Mouse (Mus musculus): ENCODE results near the gene Ghr.
A peak's percentile ranks its signal among the peaks of the same experiment; 100 is the strongest.

Gene Ghr

GRCm38 (mm10) chr15:3444448-3445020, 138.8 kb downstream of the Ghr start:
- DNase-seq = no peak

DNA sequence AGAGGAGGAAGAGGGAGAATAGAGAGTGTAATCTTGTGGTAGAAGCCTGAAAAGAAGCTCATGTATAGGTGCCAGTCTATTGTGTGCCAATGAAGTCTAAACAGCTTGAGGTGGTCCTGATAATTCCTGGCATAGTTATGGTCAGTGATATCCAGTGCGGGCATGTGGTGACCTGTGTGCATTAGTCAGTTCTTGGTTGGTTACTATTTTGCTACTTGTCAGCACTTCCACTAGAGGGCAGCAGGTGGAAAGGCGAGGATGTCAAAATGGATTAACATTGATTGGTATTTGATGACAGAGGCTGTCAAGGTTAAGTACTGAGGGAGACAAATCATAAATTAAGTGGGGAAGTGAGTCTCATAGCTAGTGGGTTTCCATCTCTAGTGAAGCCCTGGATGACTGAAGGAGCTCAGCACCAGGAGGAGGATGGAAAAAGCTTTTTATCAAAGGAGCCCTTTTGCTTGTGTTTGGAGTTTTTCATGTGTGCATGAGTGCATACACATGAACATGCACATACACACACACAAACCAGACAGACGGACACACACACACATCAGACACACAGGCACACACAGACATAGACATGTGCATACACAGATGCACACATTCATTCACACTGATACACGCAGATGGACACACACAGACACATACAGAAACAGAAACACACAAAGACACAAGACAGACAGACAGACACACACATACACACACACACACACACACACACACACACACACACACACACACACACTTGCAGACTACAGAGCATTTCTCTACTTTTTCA, 141.6 kb downstream of the Ghr start:
- DNase-seq = peak; percentile 63

- no peak for DNase-seq
These were observed 145.9 kb downstream of the Ghr start for GRCm38 (mm10) chr15:3437381-3437780.

GRCm38 (mm10) chr15:3435637-3436036, 147.7 kb downstream of the Ghr start:
- no peak for DNase-seq

GRCm38 (mm10) chr15:3434461-3434860, 148.8 kb downstream of the Ghr start:
- DNase-seq = no peak

DNA sequence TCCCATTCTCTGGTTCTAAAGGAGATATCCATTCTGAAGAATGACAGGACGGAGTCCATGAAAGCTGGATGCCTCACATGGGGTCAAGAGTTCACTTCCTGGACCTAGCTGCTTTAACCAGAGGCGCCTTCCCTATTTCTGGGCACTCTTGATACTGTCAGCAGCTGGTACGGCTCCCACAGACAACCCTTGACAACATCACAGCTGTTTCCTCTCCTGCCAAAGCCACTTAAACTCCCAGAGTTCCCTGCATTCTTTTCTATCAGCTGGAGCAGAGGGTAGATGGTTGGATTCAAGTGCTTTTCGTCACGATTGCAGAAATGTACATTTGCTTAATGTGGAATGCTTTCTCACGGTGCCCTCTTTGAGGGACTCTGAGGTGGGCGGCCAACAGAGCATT, 150.0 kb downstream of the Ghr start:
- peak; percentile 83 for DNase-seq

- no peak for DNase-seq
These were observed 150.5 kb downstream of the Ghr start for GRCm38 (mm10) chr15:3432823-3433222.

GRCm38 (mm10) chr15:3429417-3429816, 153.9 kb downstream of the Ghr start:
- DNase-seq = no peak

DNA sequence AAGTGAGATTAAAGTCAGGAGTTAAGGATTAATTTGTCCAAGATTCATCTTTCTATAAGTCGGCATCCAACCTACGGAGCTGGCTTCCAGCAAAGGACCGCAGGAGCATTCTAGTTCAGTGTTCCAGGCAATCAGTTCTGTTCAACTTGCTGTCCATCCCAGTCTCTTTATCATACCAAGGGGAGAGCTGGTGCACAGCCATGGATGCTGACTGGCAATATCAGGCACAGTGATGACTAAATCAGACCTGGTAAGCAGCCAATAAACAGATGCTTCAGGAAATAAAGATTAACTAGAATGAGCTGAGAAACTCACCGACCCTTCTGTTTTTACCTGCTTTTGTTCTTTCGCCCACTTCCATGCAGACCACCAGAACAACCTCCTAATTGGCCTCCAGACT, 154.3 kb downstream of the Ghr start:
- DNase-seq = no peak

- no peak for DNase-seq
These were observed 156.9 kb downstream of the Ghr start for GRCm38 (mm10) chr15:3426401-3426800.

- DNase-seq = no peak
These were observed 160.1 kb downstream of the Ghr start for GRCm38 (mm10) chr15:3423177-3423576.

GRCm38 (mm10) chr15:3417699-3418098, 165.6 kb downstream of the Ghr start:
- DNase-seq = peak; percentile 70

- no peak for DNase-seq
These were observed 170.2 kb downstream of the Ghr start for GRCm38 (mm10) chr15:3413103-3413502.

DNA sequence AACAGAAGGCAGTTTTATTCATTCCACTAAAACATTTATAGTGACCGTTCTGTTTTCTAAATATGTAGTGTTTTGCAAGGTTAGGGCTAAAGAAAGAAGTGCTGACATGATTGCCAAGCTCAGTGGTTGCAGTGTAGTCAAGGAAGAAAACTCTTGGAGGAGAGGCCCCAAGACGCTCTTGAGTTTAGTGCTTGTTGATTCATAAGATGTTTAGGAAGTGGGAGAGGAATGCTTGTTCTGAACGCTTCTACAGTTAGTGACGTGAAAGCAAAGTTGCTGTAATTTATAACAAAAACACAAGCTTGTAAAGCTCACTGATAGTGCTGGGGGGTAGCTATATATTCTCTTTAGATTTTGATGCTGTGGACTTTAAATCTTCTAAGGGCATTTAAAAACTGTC, 174.8 kb downstream of the Ghr start:
- DNase-seq = no peak

GRCm38 (mm10) chr15:3399196-3399595, 184.1 kb downstream of the Ghr start:
- no peak for DNase-seq

DNA sequence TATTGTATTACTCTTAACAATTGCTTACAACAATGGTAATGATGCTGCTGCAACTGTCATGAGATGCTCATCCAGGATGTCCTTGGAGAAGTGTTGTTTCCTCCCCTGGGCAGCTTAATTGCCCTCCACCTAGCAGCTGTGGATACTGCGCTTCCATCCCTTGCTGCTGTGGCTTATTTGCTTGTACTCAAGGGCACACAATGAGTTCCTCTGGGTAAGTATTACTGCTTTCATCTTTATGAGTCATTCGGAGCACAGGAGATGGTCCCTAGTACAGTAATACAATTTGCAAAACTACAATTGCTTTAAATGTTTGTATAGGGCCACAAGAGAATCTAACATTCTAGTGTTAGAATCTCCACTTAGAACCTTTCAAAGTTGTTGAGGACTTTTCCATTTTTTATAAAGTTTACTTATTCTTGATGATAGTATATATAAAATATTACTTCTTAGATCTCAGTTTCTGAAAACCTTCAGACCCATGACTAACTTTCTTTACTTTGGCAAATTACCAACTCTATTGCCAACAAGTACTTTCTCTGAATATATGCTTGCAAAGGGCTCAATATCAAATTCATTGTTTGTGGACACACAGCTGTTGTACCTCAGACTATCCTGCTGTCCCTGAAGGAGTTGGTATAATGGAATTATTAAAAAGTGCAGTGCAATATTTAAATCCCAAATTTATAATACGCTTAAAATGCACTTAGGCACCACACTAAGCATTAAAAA, 185.8 kb downstream of the Ghr start:
- no peak for DNase-seq

- DNase-seq = peak; percentile 51
These were observed 187.1 kb downstream of the Ghr start for GRCm38 (mm10) chr15:3396149-3396548.

- peak; percentile 7 for DNase-seq
These were observed 187.6 kb downstream of the Ghr start for GRCm38 (mm10) chr15:3395700-3396099.

DNA sequence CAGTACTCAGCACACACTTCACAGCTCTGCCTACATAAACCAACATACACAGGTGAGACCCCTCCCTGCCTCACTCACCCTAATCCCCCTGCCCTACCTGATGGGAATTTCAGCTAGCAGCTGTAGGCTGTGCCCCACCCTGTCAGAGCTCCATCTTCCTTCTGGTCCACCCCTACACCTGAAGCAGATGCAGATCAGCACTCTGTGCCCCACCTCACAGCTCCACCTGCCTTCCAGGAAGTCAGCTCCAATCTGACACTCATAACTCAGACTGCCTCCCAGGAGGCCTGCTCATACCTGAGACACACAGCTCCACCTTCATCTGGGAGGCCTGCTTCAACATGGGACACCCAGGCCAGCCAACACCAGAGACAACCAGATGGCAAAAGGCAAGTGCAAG, 192.6 kb downstream of the Ghr start:
- no peak for DNase-seq

DNA sequence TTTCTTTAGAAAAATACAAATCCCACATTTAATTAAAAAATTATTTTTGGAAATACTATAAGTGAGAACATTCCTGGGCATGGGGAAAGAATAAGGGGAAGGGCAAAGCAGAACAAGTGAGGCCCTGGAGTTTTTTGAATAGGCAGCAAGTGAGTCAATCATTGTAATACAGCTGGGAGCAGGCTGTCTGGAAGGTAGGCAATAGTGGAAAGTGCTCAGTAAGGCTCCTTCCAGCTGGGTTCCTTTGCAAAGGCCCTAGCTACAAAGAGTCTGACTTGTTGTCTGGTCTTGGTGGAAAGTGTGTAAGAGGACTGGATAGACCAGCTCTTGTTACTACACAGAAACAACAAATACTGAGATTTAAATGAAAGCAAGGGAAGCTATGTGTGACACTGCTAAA, 194.3 kb downstream of the Ghr start:
- DNase-seq = no peak

DNA sequence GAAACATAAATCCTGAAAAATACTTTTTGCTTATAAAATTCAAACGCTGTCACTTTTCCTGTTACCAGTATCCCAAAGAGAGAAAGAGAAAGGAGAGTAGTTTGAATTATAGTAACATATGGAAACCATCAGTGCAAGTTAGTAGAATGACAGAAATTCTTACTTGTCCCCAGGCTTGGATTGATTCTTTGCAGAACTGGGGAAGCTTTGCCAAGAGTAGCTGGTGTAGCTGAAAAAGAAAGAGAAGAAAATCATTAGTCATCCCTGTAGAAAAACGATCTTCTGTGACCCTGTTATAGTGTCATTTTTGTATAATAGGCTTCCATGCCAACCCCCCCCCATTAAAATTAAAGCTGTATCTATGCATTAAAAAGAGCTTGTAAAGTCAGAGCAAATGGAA, 194.8 kb downstream of the Ghr start:
- DNase-seq = peak; percentile 22

- DNase-seq = peak; percentile 44
These were observed 199.5 kb downstream of the Ghr start for GRCm38 (mm10) chr15:3383788-3384187.

GRCm38 (mm10) chr15:3381413-3381812, 201.9 kb downstream of the Ghr start:
- peak; percentile 48 for DNase-seq

DNA sequence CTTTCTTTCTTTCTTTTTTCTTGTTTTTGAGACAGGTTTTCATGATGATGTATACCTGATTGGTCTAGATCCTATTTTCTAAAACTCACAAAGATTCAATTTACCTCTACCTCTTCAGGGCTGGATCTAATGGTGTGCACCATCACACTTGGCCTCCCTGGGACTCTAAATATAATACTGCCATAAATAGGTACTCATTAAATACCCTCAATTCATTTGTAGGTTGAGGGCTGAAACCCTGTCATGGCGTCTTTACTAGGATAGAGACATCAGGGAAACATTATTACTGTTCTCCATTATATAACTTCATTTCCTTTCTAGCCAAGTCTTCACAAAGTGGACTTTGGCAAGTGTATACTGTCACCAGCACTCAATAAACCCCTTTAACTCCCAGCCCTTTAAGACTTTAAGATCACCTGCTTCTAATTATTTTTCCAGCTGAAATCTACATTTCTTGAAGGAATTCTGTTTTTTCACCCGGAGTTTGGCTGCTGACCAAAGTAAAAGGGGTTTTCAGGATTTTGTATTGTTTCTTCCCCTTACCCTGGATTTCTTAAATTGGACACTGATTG, 214.9 kb downstream of the Ghr start:
- no peak for DNase-seq
